In the genomic region with DNA sequence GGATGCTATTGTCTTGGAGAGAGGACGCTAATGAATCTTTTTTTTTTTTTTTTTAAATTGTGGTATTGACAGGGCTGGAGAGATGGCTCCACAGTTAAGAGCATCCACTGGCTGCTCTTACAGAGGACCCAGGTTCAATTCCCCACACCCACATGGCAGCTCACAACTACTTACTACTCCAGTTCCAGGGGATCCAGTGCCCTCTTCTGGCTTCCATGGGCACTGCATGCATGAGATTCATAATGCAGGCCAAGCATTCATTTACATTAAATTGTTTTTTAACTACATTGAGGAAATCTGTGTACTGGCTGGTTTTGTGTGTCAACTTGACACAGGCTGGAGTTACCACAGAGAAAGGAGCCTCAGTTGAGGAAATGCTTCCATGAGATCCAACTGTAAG, we compare ENCODE assay signal across 13 mouse cellular contexts. TPM values are rescaled to one million over a fixed set of nuclear protein-coding genes. Genes with fewer than 3 reads are reported as not detected.
DNase-seq lines count a peak whose midpoint lies in the region; ATAC-seq and TF ChIP-seq lines count a peak whose summit lies in the region.
"Had no signal": no experiment of that assay in that cellular context is flagged by ENCODE, and none has a peak within 500 bp of the region (broad histone marks: within the 10 kb centered on the region; RNA-seq: fewer than 3 reads in every experiment).

No protein-coding gene starts in this region.

- ATAC-seq in heart, postnatal 0 days (ENCODE audit: insufficient read depth, low read depth): no peak
- no peak for ATAC-seq in lung, embryonic 14.5 days (ENCODE audit: insufficient read depth)
- no peak for ATAC-seq in inflammation-experienced regulatory T-cells, adult 6 months

- H3K27me3 ChIP-seq in heart, postnatal 0 days (ENCODE audit: control insufficient read depth, insufficient read depth, low read length): no peaks in the 10 kb centered on the region
- H3K27me3 ChIP-seq in lung, embryonic 14.5 days (ENCODE audit: insufficient read depth, low read length): no peaks in the 10 kb centered on the region

- peak; percentile 34 for TF ChIP-seq CTCF in heart, postnatal 0 days (IDR thresholded peaks at IDR 0.05; ENCODE audit: low read depth)
- peak; percentile 49 for TF ChIP-seq CTCF in lung, embryonic 14.5 days (IDR thresholded peaks at IDR 0.05; ENCODE audit: low read depth)
- TF ChIP-seq CTCF in lung, adult 2 months (IDR thresholded peaks at IDR 0.05; ENCODE audit: insufficient read depth, low read length): no peak

- TF ChIP-seq POLR2A in lung, adult 2 months (IDR thresholded peaks at IDR 0.05; ENCODE audit: borderline replicate concordance, extremely low read depth, low read depth, low read length): no peak

- 0 out of 2 replicates have a peak, but pooled peaks cover under 1% of the 10 kb centered on the region for H3K9me3 ChIP-seq in heart, postnatal 0 days (replicated peaks; ENCODE audit: control insufficient read depth, low read length)
- no peaks in the 10 kb centered on the region for H3K9me3 ChIP-seq in lung, embryonic 14.5 days (ENCODE audit: low read depth, low read length)
- H3K9me3 ChIP-seq: G1E; hindbrain, embryonic 12.5 days had no signal

- WGBS in heart, postnatal 0 days: 91% methylated on average over 1 of the region's 1 CpGs
- 67% methylated on average over 1 of the region's 1 CpGs for WGBS in lung, embryonic 14.5 days
- 78% methylated on average over 1 of the region's 1 CpGs for WGBS in lung, adult 2 months

- no peak overlapping the region for H3K9ac ChIP-seq in heart, postnatal 0 days (replicated peaks; ENCODE audit: low read depth, low read length)
- H3K9ac ChIP-seq in lung, embryonic 14.5 days: no peak overlapping the region
- H3K9ac ChIP-seq: hindbrain, embryonic 12.5 days had no signal

- H3K4me2 ChIP-seq in heart, postnatal 0 days (ENCODE audit: low read depth, low read length): no peak overlapping the region
- no peak overlapping the region for H3K4me2 ChIP-seq in lung, embryonic 14.5 days
- H3K4me2 ChIP-seq: hindbrain, embryonic 12.5 days had no signal

- no peak for TF ChIP-seq EP300 in heart, postnatal 0 days (IDR thresholded peaks at IDR 0.05; ENCODE audit: low read depth)

- DNase-seq in heart, postnatal 0 days (ENCODE audit: low spot score): no peak
- DNase-seq in heart, postnatal 36 days: no peak
- DNase-seq in lung, embryonic 14.5 days: peak; percentile 33
- DNase-seq in lung, adult 2 months: no peak
- peak; percentile 63 for DNase-seq in R1 (ENCODE audit: low read depth, low spot score)
- DNase-seq in thymus, postnatal 25 days: peak; percentile 28
- no peak for DNase-seq in ovary, postnatal 14 days (ENCODE audit: low spot score)
- DNase-seq: cerebellum, adult 11 months; lung, adult 18-20 months; spleen, adult 18-20 months had no signal

- intact Hi-C loops in heart, postnatal 36 days (cut with DNase I): no loop called here

- no peak overlapping the region for H3K27ac ChIP-seq in heart, postnatal 0 days (ENCODE audit: low read depth)
- no peak overlapping the region for H3K27ac ChIP-seq in lung, embryonic 14.5 days (ENCODE audit: low read depth)
- H3K27ac ChIP-seq: hindbrain, embryonic 12.5 days had no signal

- peaks cover 10% of the 10 kb centered on the region for H3K4me1 ChIP-seq in heart, postnatal 0 days (ENCODE audit: control insufficient read depth, insufficient read depth)
- H3K4me1 ChIP-seq in lung, embryonic 14.5 days (ENCODE audit: insufficient read depth): no peaks in the 10 kb centered on the region
- no peaks in the 10 kb centered on the region for H3K4me1 ChIP-seq in lung, adult 2 months (ENCODE audit: control insufficient read depth, insufficient read depth, low read length)
- H3K4me1 ChIP-seq: hindbrain, embryonic 12.5 days had no signal

- H3K36me3 ChIP-seq in heart, postnatal 0 days (replicated peaks; ENCODE audit: control insufficient read depth, insufficient read depth, low read length): no peaks in the 10 kb centered on the region
- no peaks in the 10 kb centered on the region for H3K36me3 ChIP-seq in lung, embryonic 14.5 days (ENCODE audit: insufficient read depth)
- H3K36me3 ChIP-seq: G1E; hindbrain, embryonic 12.5 days had no signal

- H3K4me3 ChIP-seq in heart, postnatal 0 days (ENCODE audit: low read depth, low read length): no peak overlapping the region
- H3K4me3 ChIP-seq in lung, embryonic 14.5 days (ENCODE audit: low read depth, low read length): no peak overlapping the region
- no peak overlapping the region for H3K4me3 ChIP-seq in lung, adult 2 months (replicated peaks; ENCODE audit: extremely low read depth, low read depth, low read length)
- H3K4me3 ChIP-seq: hindbrain, embryonic 12.5 days had no signal

RNA-seq across cellular contexts. Expression of a gene that starts 13.5 kb away (rescaled TPM):
- not detected in 2 replicates for total RNA-seq in heart, postnatal 0 days (2014; rRNA removed; ENCODE audit: low replicate concordance)
- polyA plus RNA-seq in heart, postnatal 0 days (2015; fragmentation: Nextera tagmentation; extraction: Ambion mirVana): 0.12 and 0.15 TPM in 2 replicates
- not detected for total RNA-seq in heart, postnatal 36 days (2021)
- polyA plus RNA-seq in lung, embryonic 14.5 days (2014; fragmentation: Nextera tagmentation; extraction: Ambion mirVana): 0.34 and 0.45 TPM in 2 replicates
- polyA plus RNA-seq in lung, adult 2 months (2012; rRNA removed): 0.20 TPM in 2 replicates
- polyA plus RNA-seq in inflammation-experienced regulatory T-cells, adult 6 months (2017; shearing (Covaris generic)): not detected
- polyA plus RNA-seq: G1E had no signal

Comparison
In these comparisons a context has a peak if more than half of its experiments do, and no peak if none do; other contexts are left out.
1. DNase-seq: peak in lung, embryonic 14.5 days (single experiment), R1 (single experiment) and thymus, postnatal 25 days (single experiment); none in heart, postnatal 0 days (single experiment), heart, postnatal 36 days (0 of 2), lung, adult 2 months (single experiment) and ovary, postnatal 14 days (single experiment).